Mouse (Mus musculus): Measurements from ENCODE around the gene Arhgap42. TPM values are rescaled to one million over a fixed set of nuclear protein-coding genes. Genes with fewer than 3 reads are reported as not detected.

Gene Arhgap42
- polyA plus RNA-seq, 1 experiment = 16.1 TPM

DNA sequence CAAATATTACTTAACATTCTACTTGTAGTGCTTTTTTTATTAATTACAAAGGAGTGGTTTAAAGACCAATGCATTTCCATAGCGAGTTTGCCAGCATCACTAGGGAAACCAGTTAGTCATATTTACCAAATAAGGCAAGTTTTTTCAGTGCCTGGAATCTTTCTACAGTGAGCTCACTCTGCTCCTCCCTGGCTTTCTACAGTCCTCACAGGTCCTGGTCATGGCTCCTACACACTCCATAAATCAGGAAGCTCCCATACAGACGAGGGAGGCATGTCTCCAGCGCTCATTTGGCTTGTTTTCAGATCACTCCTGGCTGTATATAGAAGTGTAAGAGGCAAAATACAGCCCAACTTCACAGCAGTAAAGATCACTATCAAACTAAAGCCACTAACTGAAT is 134.1 kb downstream of the Arhgap42 start:
- H3K27ac ChIP-seq (ENCODE audit: insufficient read depth, low read length) = no peak overlapping the region
- no peaks in the 10 kb centered on the region for H3K9me3 ChIP-seq (replicated peaks; ENCODE audit: control insufficient read depth, insufficient read depth, low read length, poor library complexity, severe bottlenecking)
- no peaks in the 10 kb centered on the region for H3K36me3 ChIP-seq (ENCODE audit: control insufficient read depth, insufficient read depth, low read length, poor library complexity, severe bottlenecking)
- H3K9ac ChIP-seq (ENCODE audit: low read depth, poor library complexity, severe bottlenecking) = no peak overlapping the region
- no peaks in the 10 kb centered on the region for H3K27me3 ChIP-seq (ENCODE audit: control insufficient read depth, insufficient read depth, low read length, poor library complexity, severe bottlenecking)
- no peak overlapping the region for H3K4me3 ChIP-seq (ENCODE audit: low read depth, low read length)
- TF ChIP-seq EP300 (IDR thresholded peaks at IDR 0.05; ENCODE audit: insufficient read depth, low read depth, low read length) (no peak), POLR2A (IDR thresholded peaks at IDR 0.05; ENCODE audit: insufficient read depth, low read length) (no peak), CTCF (IDR thresholded peaks at IDR 0.05; ENCODE audit: low read depth, low read length) (no peak)
- H3K4me1 ChIP-seq (ENCODE audit: control insufficient read depth, insufficient read depth, low read length) = no peaks in the 10 kb centered on the region

DNA sequence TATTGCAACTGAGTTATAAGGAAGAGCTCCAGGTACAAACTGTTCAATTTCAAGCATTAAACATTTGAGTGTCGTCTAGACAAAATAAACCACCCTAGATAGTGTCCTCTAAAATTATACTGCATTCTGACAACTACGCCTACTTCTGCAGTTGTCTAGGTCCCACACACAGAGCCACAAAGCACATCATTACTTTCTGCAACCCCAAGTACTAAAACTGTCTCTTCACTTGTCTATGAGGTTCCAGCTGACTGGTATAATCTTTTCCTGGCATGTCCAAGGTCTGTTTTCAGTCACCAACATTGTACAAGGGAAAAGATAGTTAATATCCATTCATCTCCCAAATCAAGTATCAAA is 136.8 kb downstream of the Arhgap42 start:
- no peaks in the 10 kb centered on the region for H3K27me3 ChIP-seq (ENCODE audit: control insufficient read depth, insufficient read depth, low read length, poor library complexity, severe bottlenecking)
- H3K9ac ChIP-seq (ENCODE audit: low read depth, poor library complexity, severe bottlenecking) = no peak overlapping the region
- no peaks in the 10 kb centered on the region for H3K36me3 ChIP-seq (ENCODE audit: control insufficient read depth, insufficient read depth, low read length, poor library complexity, severe bottlenecking)
- TF ChIP-seq CTCF (IDR thresholded peaks at IDR 0.05; ENCODE audit: low read depth, low read length) = no peak
- TF ChIP-seq EP300 (IDR thresholded peaks at IDR 0.05; ENCODE audit: insufficient read depth, low read depth, low read length) = no peak
- TF ChIP-seq POLR2A (IDR thresholded peaks at IDR 0.05; ENCODE audit: insufficient read depth, low read length) = no peak
- no peaks in the 10 kb centered on the region for H3K9me3 ChIP-seq (replicated peaks; ENCODE audit: control insufficient read depth, insufficient read depth, low read length, poor library complexity, severe bottlenecking)
- no peak overlapping the region for H3K27ac ChIP-seq (ENCODE audit: insufficient read depth, low read length)
- H3K4me3 ChIP-seq (ENCODE audit: low read depth, low read length) = no peak overlapping the region
- H3K4me1 ChIP-seq (ENCODE audit: control insufficient read depth, insufficient read depth, low read length) = no peaks in the 10 kb centered on the region

DNA sequence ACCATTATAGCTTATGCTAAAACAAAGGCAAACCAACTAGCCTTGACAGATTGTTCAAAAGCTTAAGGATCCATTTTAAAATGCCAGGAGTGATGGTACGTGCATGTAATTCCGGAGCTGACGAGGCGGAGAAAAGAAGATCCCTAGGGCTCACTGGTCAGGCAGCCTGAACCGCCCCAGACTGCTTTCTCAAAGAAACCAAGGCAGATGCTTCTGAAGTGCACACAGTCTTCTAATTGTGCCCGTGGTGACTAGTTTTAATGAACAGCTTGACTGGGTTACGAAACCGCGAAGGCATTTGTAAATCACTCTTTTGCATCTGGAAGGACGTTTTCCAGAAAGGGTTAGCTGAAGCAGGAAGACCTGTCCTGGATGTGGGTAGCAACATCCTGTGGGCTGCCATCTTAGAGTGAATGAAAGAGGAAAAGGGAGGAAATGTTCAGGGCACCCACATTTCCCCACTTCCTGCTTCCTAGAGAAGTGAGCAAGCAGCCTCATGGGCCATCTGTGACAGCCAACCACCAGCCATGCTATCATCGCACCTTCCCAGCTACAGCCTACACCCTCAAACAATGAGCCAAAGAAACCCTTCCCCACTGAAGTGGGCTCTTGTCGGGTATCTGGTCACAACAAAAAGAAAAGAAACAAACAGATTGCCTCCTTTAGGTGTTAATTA is 137.3 kb downstream of the Arhgap42 start:
- no peaks in the 10 kb centered on the region for H3K27me3 ChIP-seq (ENCODE audit: control insufficient read depth, insufficient read depth, low read length, poor library complexity, severe bottlenecking)
- H3K4me1 ChIP-seq (ENCODE audit: control insufficient read depth, insufficient read depth, low read length) = no peaks in the 10 kb centered on the region
- H3K27ac ChIP-seq (ENCODE audit: insufficient read depth, low read length) = no peak overlapping the region
- no peaks in the 10 kb centered on the region for H3K9me3 ChIP-seq (replicated peaks; ENCODE audit: control insufficient read depth, insufficient read depth, low read length, poor library complexity, severe bottlenecking)
- H3K36me3 ChIP-seq (ENCODE audit: control insufficient read depth, insufficient read depth, low read length, poor library complexity, severe bottlenecking) = no peaks in the 10 kb centered on the region
- TF ChIP-seq CTCF (IDR thresholded peaks at IDR 0.05; ENCODE audit: low read depth, low read length) (no peak), EP300 (IDR thresholded peaks at IDR 0.05; ENCODE audit: insufficient read depth, low read depth, low read length) (no peak), POLR2A (IDR thresholded peaks at IDR 0.05; ENCODE audit: insufficient read depth, low read length) (no peak)
- no peak overlapping the region for H3K9ac ChIP-seq (ENCODE audit: low read depth, poor library complexity, severe bottlenecking)
- H3K4me3 ChIP-seq (ENCODE audit: low read depth, low read length) = no peak overlapping the region

DNA sequence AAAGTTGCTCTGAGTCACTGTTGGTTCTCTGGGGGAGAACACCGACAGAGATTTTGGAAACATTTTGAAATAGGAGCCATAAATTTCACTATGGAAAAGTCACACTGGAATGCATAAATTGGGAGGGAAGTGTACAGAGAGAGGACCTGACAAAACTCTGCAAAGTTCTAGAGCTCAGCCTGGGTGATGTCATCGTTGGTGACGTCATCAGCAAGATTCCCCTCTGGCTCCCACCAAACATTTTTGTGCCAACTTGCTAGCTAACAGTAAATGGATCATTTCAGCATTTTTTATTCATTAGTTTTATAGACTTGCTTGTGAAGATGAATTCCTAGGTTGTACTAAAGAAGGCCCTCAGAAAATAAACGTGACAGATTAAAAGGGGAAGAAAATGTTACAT is 137.8 kb downstream of the Arhgap42 start:
- H3K9me3 ChIP-seq (replicated peaks; ENCODE audit: control insufficient read depth, insufficient read depth, low read length, poor library complexity, severe bottlenecking) = no peaks in the 10 kb centered on the region
- no peak overlapping the region for H3K4me3 ChIP-seq (ENCODE audit: low read depth, low read length)
- no peak overlapping the region for H3K27ac ChIP-seq (ENCODE audit: insufficient read depth, low read length)
- H3K4me1 ChIP-seq (ENCODE audit: control insufficient read depth, insufficient read depth, low read length) = no peaks in the 10 kb centered on the region
- H3K9ac ChIP-seq (ENCODE audit: low read depth, poor library complexity, severe bottlenecking) = no peak overlapping the region
- H3K36me3 ChIP-seq (ENCODE audit: control insufficient read depth, insufficient read depth, low read length, poor library complexity, severe bottlenecking) = no peaks in the 10 kb centered on the region
- TF ChIP-seq POLR2A (IDR thresholded peaks at IDR 0.05; ENCODE audit: insufficient read depth, low read length) (no peak), EP300 (IDR thresholded peaks at IDR 0.05; ENCODE audit: insufficient read depth, low read depth, low read length) (no peak), CTCF (IDR thresholded peaks at IDR 0.05; ENCODE audit: low read depth, low read length) (no peak)
- H3K27me3 ChIP-seq (ENCODE audit: control insufficient read depth, insufficient read depth, low read length, poor library complexity, severe bottlenecking) = no peaks in the 10 kb centered on the region

DNA sequence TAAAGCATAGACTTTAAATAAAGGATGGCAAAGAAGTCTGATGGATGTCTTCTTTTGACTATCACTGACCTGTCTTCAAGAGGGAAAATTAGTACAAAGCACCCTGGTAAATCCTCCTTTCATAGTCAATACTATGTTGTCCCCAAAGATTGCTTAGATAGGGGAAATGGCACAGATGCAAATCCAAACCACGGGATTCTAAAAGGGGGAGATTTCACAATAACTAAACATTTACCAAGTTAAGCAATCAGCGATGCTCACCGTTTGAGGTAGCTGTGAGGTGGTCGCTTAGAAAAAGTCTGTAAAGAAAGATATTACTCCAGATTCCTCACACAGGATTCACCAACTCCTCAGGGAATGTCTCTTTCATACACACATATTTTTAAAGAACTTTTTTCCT is 141.1 kb downstream of the Arhgap42 start:
- Histone ChIP-seq H3K27me3 (ENCODE audit: control insufficient read depth, insufficient read depth, low read length, poor library complexity, severe bottlenecking) (no peaks in the 10 kb centered on the region), H3K9ac (ENCODE audit: low read depth, poor library complexity, severe bottlenecking) (no peak overlapping the region), H3K27ac (ENCODE audit: insufficient read depth, low read length) (no peak overlapping the region), H3K4me3 (ENCODE audit: low read depth, low read length) (no peak overlapping the region), H3K36me3 (ENCODE audit: control insufficient read depth, insufficient read depth, low read length, poor library complexity, severe bottlenecking) (no peaks in the 10 kb centered on the region), H3K4me1 (ENCODE audit: control insufficient read depth, insufficient read depth, low read length) (no peaks in the 10 kb centered on the region), H3K9me3 (replicated peaks; ENCODE audit: control insufficient read depth, insufficient read depth, low read length, poor library complexity, severe bottlenecking) (no peaks in the 10 kb centered on the region)
- no peak for TF ChIP-seq EP300 (IDR thresholded peaks at IDR 0.05; ENCODE audit: insufficient read depth, low read depth, low read length)

DNA sequence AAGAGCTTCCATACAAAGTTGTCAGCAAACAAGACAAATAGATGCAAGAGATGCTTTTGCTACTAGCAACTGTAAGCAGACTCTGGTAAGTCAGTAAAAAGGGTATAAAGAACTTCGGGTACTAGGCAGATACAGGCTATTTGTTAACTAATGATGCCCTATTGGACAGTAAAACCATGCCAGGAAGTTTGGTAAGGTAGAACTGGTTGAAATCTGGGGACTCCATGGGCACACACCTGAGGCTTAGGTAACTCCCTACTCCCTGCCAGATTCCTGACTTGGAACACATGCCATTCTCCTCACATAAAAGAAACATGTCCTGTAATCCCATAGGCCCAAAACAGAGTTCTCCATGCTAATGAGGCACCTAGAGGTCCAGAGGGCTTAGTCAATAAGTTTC is 142.1 kb downstream of the Arhgap42 start:
- TF ChIP-seq POLR2A (IDR thresholded peaks at IDR 0.05; ENCODE audit: insufficient read depth, low read length) = no peak
- TF ChIP-seq EP300 (IDR thresholded peaks at IDR 0.05; ENCODE audit: insufficient read depth, low read depth, low read length) = no peak
- no peak for TF ChIP-seq CTCF (IDR thresholded peaks at IDR 0.05; ENCODE audit: low read depth, low read length)
- Histone ChIP-seq H3K36me3 (ENCODE audit: control insufficient read depth, insufficient read depth, low read length, poor library complexity, severe bottlenecking) (no peaks in the 10 kb centered on the region), H3K27ac (ENCODE audit: insufficient read depth, low read length) (no peak overlapping the region), H3K9ac (ENCODE audit: low read depth, poor library complexity, severe bottlenecking) (no peak overlapping the region), H3K9me3 (replicated peaks; ENCODE audit: control insufficient read depth, insufficient read depth, low read length, poor library complexity, severe bottlenecking) (no peaks in the 10 kb centered on the region), H3K27me3 (ENCODE audit: control insufficient read depth, insufficient read depth, low read length, poor library complexity, severe bottlenecking) (no peaks in the 10 kb centered on the region), H3K4me3 (ENCODE audit: low read depth, low read length) (no peak overlapping the region), H3K4me1 (ENCODE audit: control insufficient read depth, insufficient read depth, low read length) (no peaks in the 10 kb centered on the region)

Data from ES-Bruce4 (cell line).